Mouse (Mus musculus): ENCODE measurements around the gene Krtap10-10.

DNA sequence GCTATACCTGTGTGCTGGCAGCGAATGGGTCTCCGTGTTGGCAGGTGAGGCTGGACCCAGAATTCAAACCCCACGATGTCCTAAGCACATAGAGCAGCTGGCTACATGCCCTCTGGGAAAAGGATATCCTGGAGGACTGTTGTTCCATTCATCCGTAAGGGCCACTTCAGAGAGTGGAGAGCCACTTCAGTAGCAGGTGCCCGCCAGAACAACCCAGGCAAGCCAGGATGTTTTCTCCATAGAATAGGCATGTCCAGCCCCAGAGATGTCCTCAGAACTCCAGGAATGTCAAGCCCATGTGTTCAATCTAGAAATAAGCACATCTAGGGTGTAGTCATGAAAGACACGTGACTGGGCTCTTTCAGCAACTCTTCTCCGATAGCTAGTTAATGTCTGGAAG, 33.9 kb downstream of the Krtap10-10 start:
- no peak for TF ChIP-seq POLR2A (IDR thresholded peaks at IDR 0.05; ENCODE audit: insufficient read length, low read depth)
- no peak for TF ChIP-seq USF1 (IDR thresholded peaks at IDR 0.05; ENCODE audit: low read depth)
- TF ChIP-seq POLR2AphosphoS2 (IDR thresholded peaks at IDR 0.05; ENCODE audit: insufficient read length, low read depth) = no peak
- no peak for TF ChIP-seq MAX (IDR thresholded peaks at IDR 0.05; ENCODE audit: low read depth)
- no peak for TF ChIP-seq MYOG (IDR thresholded peaks at IDR 0.05; ENCODE audit: control insufficient read depth in 1 of 3, insufficient read depth in 1 of 3, insufficient read length in 2 of 3, low read depth in 2 of 3)
- no peak for TF ChIP-seq E2F4 (IDR thresholded peaks at IDR 0.05; ENCODE audit: insufficient read depth)
- no peak for TF ChIP-seq TCF12 (IDR thresholded peaks at IDR 0.05; ENCODE audit: insufficient read depth, poor library complexity, severe bottlenecking)

All from myocyte (in vitro differentiated cells).